Mouse (Mus musculus): Measurements from ENCODE around the gene Klk1b11. TPM values are rescaled to one million over a fixed set of nuclear protein-coding genes. Genes with fewer than 3 reads are reported as not detected.
"Not testable (repeated sequence)": the region's sequence is repeated elsewhere in the genome, so short reads cannot be mapped to it uniquely, and the experiment has no call there.

The Klk1b11 gene
- polyA plus RNA-seq, 2 experiments = not detected

- Histone ChIP-seq H3K27me3 (ENCODE audit: control insufficient read depth, insufficient read depth, low read length) (no peaks in the 10 kb centered on the region), H3K4me3 (ENCODE audit: insufficient read depth in 1 of 2, low read depth in 2 of 2, low read length in 2 of 2) (no peak overlapping the region), H3K36me3 (replicated peaks; ENCODE audit: control insufficient read depth, insufficient read depth, low read depth) (no peaks in the 10 kb centered on the region), H3K4me1 (replicated peaks; ENCODE audit: control insufficient read depth in 2 of 2, insufficient read depth in 2 of 2, low read length in 1 of 2) (no peaks in the 10 kb centered on the region), H3K4me2 (ENCODE audit: low read depth) (no peak overlapping the region), H3K9me3 (ENCODE audit: control insufficient read depth, low read length) (no peaks in the 10 kb centered on the region), H3K9ac (replicated peaks) (no peak overlapping the region), H3K27ac (no peak overlapping the region)
- TF ChIP-seq CTCF (IDR thresholded peaks at IDR 0.05; ENCODE audit: low read depth) (no peak), EP300 (IDR thresholded peaks at IDR 0.05; ENCODE audit: low read depth) (no peak)
- ATAC-seq (ENCODE audit: insufficient read depth) (no peak), DNase-seq (ENCODE audit: low read depth in 3 of 3, low spot score in 3 of 3) (no peak)
- 43% methylated on average over 2 of the region's 2 CpGs for WGBS (ENCODE audit: insufficient replicate concordance)
Measured at GRCm38 (mm10) chr7:43967612-43968011, 28.1 kb upstream of the Klk1b11 start.

GRCm38 (mm10) chr7:43975761-43976160, 19.9 kb upstream of the Klk1b11 start, which contains the start of gene Klk1b9:
TSS of gene Klk1b9 (plus strand) at chr7:43976061.
- H3K4me1 ChIP-seq (replicated peaks; ENCODE audit: control insufficient read depth in 2 of 2, insufficient read depth in 2 of 2, low read length in 1 of 2); H3K4me3 ChIP-seq (ENCODE audit: insufficient read depth in 1 of 2, low read depth in 2 of 2, low read length in 2 of 2); H3K4me2 ChIP-seq (ENCODE audit: low read depth); H3K27me3 ChIP-seq (ENCODE audit: control insufficient read depth, insufficient read depth, low read length); H3K9ac ChIP-seq (replicated peaks); H3K9me3 ChIP-seq (ENCODE audit: control insufficient read depth, low read length); DNase-seq (ENCODE audit: low read depth in 3 of 3, low spot score in 3 of 3); H3K36me3 ChIP-seq (replicated peaks; ENCODE audit: control insufficient read depth, insufficient read depth, low read depth); ATAC-seq (ENCODE audit: insufficient read depth); H3K27ac ChIP-seq: not testable (repeated sequence)
- WGBS (ENCODE audit: insufficient replicate concordance) = 48% methylated on average over 1 of the region's 1 CpGs

GRCm38 (mm10) chr7:43985657-43986056, 10.0 kb upstream of the Klk1b11 start:
- Histone ChIP-seq H3K9ac (replicated peaks) (no peak overlapping the region), H3K4me3 (ENCODE audit: insufficient read depth in 1 of 2, low read depth in 2 of 2, low read length in 2 of 2) (no peak overlapping the region), H3K36me3 (replicated peaks; ENCODE audit: control insufficient read depth, insufficient read depth, low read depth) (no peaks in the 10 kb centered on the region), H3K9me3 (ENCODE audit: control insufficient read depth, low read length) (no peaks in the 10 kb centered on the region), H3K4me1 (replicated peaks; ENCODE audit: control insufficient read depth in 2 of 2, insufficient read depth in 2 of 2, low read length in 1 of 2) (no peaks in the 10 kb centered on the region), H3K27me3 (ENCODE audit: control insufficient read depth, insufficient read depth, low read length) (no peaks in the 10 kb centered on the region), H3K27ac (no peak overlapping the region), H3K4me2 (ENCODE audit: low read depth) (no peak overlapping the region)
- TF ChIP-seq CTCF (IDR thresholded peaks at IDR 0.05; ENCODE audit: low read depth) = no peak
- no peak for TF ChIP-seq EP300 (IDR thresholded peaks at IDR 0.05; ENCODE audit: low read depth)
- no peak for ATAC-seq (ENCODE audit: insufficient read depth)
- no peak for DNase-seq (ENCODE audit: low read depth in 3 of 3, low spot score in 3 of 3)

GRCm38 (mm10) chr7:43994821-43995220, 856 bp upstream of the Klk1b11 start:
- not testable (repeated sequence) for H3K4me2 ChIP-seq (ENCODE audit: low read depth); ATAC-seq (ENCODE audit: insufficient read depth)
- 43% methylated on average over 1 of the region's 1 CpGs for WGBS (ENCODE audit: insufficient replicate concordance)

GRCm38 (mm10) chr7:44004847-44005246, 9.2 kb downstream of the Klk1b11 start:
- Histone ChIP-seq H3K4me1 (replicated peaks; ENCODE audit: control insufficient read depth in 2 of 2, insufficient read depth in 2 of 2, low read length in 1 of 2) (no peaks in the 10 kb centered on the region), H3K9ac (replicated peaks) (no peak overlapping the region), H3K36me3 (replicated peaks; ENCODE audit: control insufficient read depth, insufficient read depth, low read depth) (no peaks in the 10 kb centered on the region), H3K9me3 (ENCODE audit: control insufficient read depth, low read length) (no peaks in the 10 kb centered on the region), H3K27ac (no peak overlapping the region), H3K27me3 (ENCODE audit: control insufficient read depth, insufficient read depth, low read length) (no peaks in the 10 kb centered on the region), H3K4me3 (ENCODE audit: insufficient read depth in 1 of 2, low read depth in 2 of 2, low read length in 2 of 2) (no peak overlapping the region), H3K4me2 (ENCODE audit: low read depth) (no peak overlapping the region)
- TF ChIP-seq CTCF (IDR thresholded peaks at IDR 0.05; ENCODE audit: low read depth) = no peak
- TF ChIP-seq EP300 (IDR thresholded peaks at IDR 0.05; ENCODE audit: low read depth) = no peak
- no peak for DNase-seq (ENCODE audit: low read depth in 3 of 3, low spot score in 3 of 3)
- no peak for ATAC-seq (ENCODE audit: insufficient read depth)

More at GRCm38 (mm10) chr7:43994821-43995220, 856 bp upstream of the Klk1b11 start:
- H3K4me3 ChIP-seq (ENCODE audit: insufficient read depth in 1 of 2, low read depth in 2 of 2, low read length in 2 of 2); DNase-seq (ENCODE audit: low read depth in 3 of 3, low spot score in 3 of 3); H3K4me1 ChIP-seq (replicated peaks; ENCODE audit: control insufficient read depth in 2 of 2, insufficient read depth in 2 of 2, low read length in 1 of 2); H3K36me3 ChIP-seq (replicated peaks; ENCODE audit: control insufficient read depth, insufficient read depth, low read depth); H3K27me3 ChIP-seq (ENCODE audit: control insufficient read depth, insufficient read depth, low read length); H3K27ac ChIP-seq; H3K9ac ChIP-seq (replicated peaks); H3K9me3 ChIP-seq (ENCODE audit: control insufficient read depth, low read length): not testable (repeated sequence)

GRCm38 (mm10) chr7:44011868-44012267, 16.2 kb downstream of the Klk1b11 start, which contains the start of gene Klk1b26:
TSS of gene Klk1b26 (plus strand) at chr7:44012168.
- H3K4me3 ChIP-seq (ENCODE audit: insufficient read depth in 1 of 2, low read depth in 2 of 2, low read length in 2 of 2); ATAC-seq (ENCODE audit: insufficient read depth); H3K4me2 ChIP-seq (ENCODE audit: low read depth); H3K27me3 ChIP-seq (ENCODE audit: control insufficient read depth, insufficient read depth, low read length); H3K4me1 ChIP-seq (replicated peaks; ENCODE audit: control insufficient read depth in 2 of 2, insufficient read depth in 2 of 2, low read length in 1 of 2); H3K9me3 ChIP-seq (ENCODE audit: control insufficient read depth, low read length); H3K36me3 ChIP-seq (replicated peaks; ENCODE audit: control insufficient read depth, insufficient read depth, low read depth); H3K9ac ChIP-seq (replicated peaks); H3K27ac ChIP-seq; DNase-seq (ENCODE audit: low read depth in 3 of 3, low spot score in 3 of 3): not testable (repeated sequence)

- not testable (repeated sequence) for H3K27me3 ChIP-seq (ENCODE audit: control insufficient read depth, insufficient read depth, low read length); H3K4me3 ChIP-seq (ENCODE audit: insufficient read depth in 1 of 2, low read depth in 2 of 2, low read length in 2 of 2); ATAC-seq (ENCODE audit: insufficient read depth); DNase-seq (ENCODE audit: low read depth in 3 of 3, low spot score in 3 of 3); H3K36me3 ChIP-seq (replicated peaks; ENCODE audit: control insufficient read depth, insufficient read depth, low read depth); H3K9ac ChIP-seq (replicated peaks); H3K9me3 ChIP-seq (ENCODE audit: control insufficient read depth, low read length); H3K4me2 ChIP-seq (ENCODE audit: low read depth); H3K4me1 ChIP-seq (replicated peaks; ENCODE audit: control insufficient read depth in 2 of 2, insufficient read depth in 2 of 2, low read length in 1 of 2); H3K27ac ChIP-seq
- 56% methylated on average over 6 of the region's 6 CpGs for WGBS (ENCODE audit: insufficient replicate concordance)
Measured at GRCm38 (mm10) chr7:44014666-44015065, 19.0 kb downstream of the Klk1b11 start.

Measured in liver, embryonic 14.5 days (tissue).